Mouse (Mus musculus): ENCODE measurements at regions not wholly inside any gene's neighbourhood (a gene's known extent, or its start where the extent isn't known, plus 50 kb on each side); places are given as distances from the start of the nearest gene placed in this dataset.

- TF ChIP-seq CTCF (IDR thresholded peaks at IDR 0.05; ENCODE audit: low read depth) (no peak), EP300 (IDR thresholded peaks at IDR 0.05; ENCODE audit: low read depth) (no peak)
Observed at GRCm38 (mm10) chr9:61583281-61584072, 211.3 kb downstream of the Tle3 start.
